Mouse (Mus musculus) layer of hippocampus, postnatal 36 days (tissue): Measurements from ENCODE around the gene Adora1. TPM values are rescaled to one million over a fixed set of nuclear protein-coding genes. Genes with fewer than 3 reads are reported as not detected.
"Not testable (repeated sequence)": the region's sequence is repeated elsewhere in the genome, so short reads cannot be mapped to it uniquely, and the experiment has no call there.

Experiments used
- DNase-seq, 2 experiments: peaks; one replicate each; pipeline ENCODE4 v3.0.0; 2022
- total RNA-seq, 2 experiments: library from RNA; stranded (reverse); gene quantifications; 2 replicates each; pipeline ENCODE4 v1.2.3; 2021

The Adora1 gene
- 100 to 1,000 TPM; 216 to 224 TPM for total RNA-seq

DNA sequence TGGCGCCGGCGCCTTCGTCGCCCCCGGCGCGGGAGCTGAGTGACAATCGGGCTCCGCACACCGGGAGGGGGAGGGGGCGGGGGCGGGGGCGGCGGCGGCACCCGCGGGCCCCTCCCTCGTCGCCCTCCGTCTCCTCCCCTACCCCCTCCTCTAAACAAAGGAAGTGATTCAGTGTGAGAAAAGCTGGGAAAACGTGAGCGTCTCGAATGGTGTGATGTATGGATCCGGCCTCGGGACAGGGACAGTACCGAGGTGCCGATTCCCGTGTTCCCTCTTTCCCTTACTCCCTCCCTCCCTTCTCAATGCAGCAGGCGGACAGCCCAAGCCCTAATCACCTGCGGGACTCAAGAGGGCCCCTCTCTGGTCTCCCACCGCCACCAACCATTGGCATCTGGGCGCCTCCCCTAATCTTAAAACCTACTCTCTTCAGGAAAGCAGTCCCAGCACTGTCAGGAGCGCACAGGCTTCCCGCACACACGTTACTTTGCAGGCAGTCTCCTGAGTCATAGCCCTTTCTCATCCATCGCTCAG, at the start of gene Adora1:
Gene Adora1 (minus strand): TSS at position 41 of the 531 bp plus-strand sequence.
- no peak for DNase-seq

GRCm38 (mm10) chr1:134283108-134283507, 47.9 kb upstream of the Adora1 start:
- no peak for DNase-seq

- DNase-seq: no peak
Observed at GRCm38 (mm10) chr1:134282342-134282741, 47.1 kb upstream of the Adora1 start.

GRCm38 (mm10) chr1:134281563-134281962, 46.3 kb upstream of the Adora1 start:
- DNase-seq: no peak

GRCm38 (mm10) chr1:134280174-134280573, 44.9 kb upstream of the Adora1 start:
- DNase-seq: no peak

GRCm38 (mm10) chr1:134276823-134277222, 41.6 kb upstream of the Adora1 start:
- DNase-seq: no peak

DNA sequence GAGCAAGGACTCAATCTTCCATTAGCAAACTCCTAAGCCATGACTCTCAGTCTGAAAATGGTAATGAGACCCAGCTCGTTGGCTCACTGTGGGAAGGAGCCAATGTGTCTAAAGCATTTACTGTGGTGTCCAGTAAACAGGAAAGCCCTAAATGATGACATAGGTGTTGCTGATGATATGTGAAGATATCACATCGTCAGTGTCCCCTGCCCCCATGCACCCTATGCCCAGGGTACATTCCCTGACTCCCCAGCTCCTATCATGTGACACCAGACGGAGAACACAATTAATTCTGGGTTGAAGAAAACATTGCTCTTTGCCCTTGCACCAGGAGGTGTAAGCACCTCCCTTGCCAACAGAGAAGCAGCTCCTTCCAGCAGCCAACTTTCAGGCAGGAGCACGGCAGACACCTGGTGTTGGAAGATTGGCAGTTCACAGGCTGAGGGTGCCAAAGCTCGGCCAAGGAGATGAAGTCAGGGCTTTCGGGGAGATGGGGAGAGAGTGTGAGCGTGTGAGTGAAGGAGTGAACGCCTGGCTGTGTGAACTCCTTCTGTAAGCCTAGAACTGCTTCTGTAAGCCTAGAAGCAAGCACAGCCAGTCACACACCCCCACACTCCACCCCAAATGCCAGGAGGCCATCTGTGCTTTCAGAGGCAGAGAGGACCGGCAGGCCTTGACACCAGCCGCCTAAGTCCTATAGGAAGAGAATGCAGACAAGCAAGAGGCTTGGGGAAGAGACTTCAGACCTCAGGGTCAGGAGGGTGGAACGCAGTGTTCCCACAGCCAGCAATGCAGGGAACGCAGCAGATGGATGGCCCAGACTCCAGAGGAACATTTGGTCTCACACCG, 40.6 kb upstream of the Adora1 start:
- peak; percentile 61 to 65 for DNase-seq

- DNase-seq: no peak
Observed at GRCm38 (mm10) chr1:134274483-134274920, 39.3 kb upstream of the Adora1 start.

GRCm38 (mm10) chr1:134273493-134274395, 38.5 kb upstream of the Adora1 start:
- peak in 1 of 2 experiments; percentile 32 for DNase-seq

GRCm38 (mm10) chr1:134272754-134273250, 37.6 kb upstream of the Adora1 start:
- no peak for DNase-seq

- no peak for DNase-seq
Observed at GRCm38 (mm10) chr1:134270026-134270425, 34.8 kb upstream of the Adora1 start.

- no peak for DNase-seq
Observed at GRCm38 (mm10) chr1:134265797-134266196, 30.6 kb upstream of the Adora1 start.

- DNase-seq: no peak
Observed at GRCm38 (mm10) chr1:134264341-134264740, 29.1 kb upstream of the Adora1 start.

GRCm38 (mm10) chr1:134249681-134250080, 14.4 kb upstream of the Adora1 start:
- not testable (repeated sequence) for DNase-seq

- DNase-seq: no peak
Observed at GRCm38 (mm10) chr1:134246590-134246989, 11.4 kb upstream of the Adora1 start.

GRCm38 (mm10) chr1:134245004-134245717, 9.9 kb upstream of the Adora1 start:
- no peak for DNase-seq

DNA sequence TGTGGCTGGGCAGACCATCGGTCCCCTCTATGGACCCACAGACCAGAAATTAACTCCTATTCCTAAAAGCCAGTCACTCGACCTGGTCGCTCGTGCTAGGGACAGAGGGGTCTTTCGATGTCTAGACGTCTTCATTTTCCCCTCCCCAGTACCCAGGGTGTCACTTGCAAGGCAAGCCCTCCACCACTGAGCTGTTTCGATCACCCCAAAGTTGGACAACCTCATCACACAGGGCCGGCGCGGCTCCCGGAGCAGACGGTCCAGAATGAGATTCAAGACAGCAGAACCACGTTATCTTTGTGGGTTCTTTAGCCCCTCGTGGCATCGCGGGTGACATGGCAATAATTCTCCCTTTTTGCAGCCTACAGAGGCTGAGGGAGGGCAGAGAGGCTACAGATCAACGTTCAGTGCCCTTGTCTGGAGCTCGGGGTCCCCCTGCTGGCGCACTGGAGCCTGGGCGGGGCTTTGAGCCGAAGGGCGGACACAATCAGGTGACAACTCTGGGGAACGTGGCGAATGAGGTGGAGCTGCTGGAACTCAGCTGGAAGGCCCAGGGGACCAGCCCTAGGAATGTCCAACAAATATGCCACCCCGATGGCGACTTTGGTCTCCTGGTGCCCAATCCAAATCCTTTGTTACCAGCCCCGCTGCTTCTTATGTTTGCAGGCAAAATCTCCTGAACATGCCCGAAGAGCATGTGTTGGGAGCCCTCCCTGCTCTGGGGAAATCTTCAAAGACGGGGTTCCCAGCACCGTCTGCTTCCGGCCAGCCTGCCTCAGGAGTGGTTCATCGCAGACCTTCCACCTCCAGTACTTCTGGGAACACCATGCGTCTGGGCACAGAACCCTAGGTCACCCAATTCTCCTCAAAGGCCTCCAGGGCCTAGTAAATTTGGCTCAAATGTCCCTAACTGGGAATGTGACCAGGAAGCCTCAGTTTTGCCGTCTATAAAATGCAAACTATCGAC, 9.0 kb upstream of the Adora1 start:
- peak; percentile 88 to 91 for DNase-seq

- no peak for DNase-seq
Observed at GRCm38 (mm10) chr1:134243505-134243904, 8.3 kb upstream of the Adora1 start.

GRCm38 (mm10) chr1:134242286-134242685, 7.1 kb upstream of the Adora1 start:
- no peak for DNase-seq

- DNase-seq: no peak
Observed at GRCm38 (mm10) chr1:134241298-134241697, 6.1 kb upstream of the Adora1 start.

DNA sequence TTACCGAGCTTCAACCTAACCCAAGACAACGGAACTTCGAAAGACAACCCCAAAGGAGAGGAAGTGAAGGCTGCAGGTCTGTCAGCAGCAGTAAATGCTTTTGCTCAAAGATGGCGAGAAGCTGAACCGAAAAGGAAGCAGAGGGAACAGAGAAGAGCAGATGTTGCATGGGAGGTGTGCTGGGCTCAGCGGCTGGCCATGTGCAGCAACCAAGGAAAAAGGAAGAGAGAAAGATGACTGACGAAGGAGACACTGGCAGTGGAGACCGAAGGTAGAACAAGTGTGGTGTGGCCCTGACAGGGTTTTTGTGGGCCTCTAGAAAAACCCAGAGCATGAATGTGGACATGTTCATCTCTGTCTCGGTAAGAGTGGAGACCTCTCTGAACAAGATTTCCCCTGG, 5.5 kb upstream of the Adora1 start:
- DNase-seq: no peak
